Mouse (Mus musculus) left cerebral cortex, adult 18-20 months (tissue): ENCODE results near the gene 1700086D15Rik. TPM values are rescaled to one million over a fixed set of nuclear protein-coding genes. Genes with fewer than 3 reads are reported as not detected.

Experiments
- DNase-seq, 2 experiments: peaks; one replicate each; pipeline ENCODE4 v3.0.0; 2021 to 2022; ENCODE audit warnings: low spot score in 2 of 2, mixed read lengths in 1 of 2
- total RNA-seq, 2 experiments: library from RNA; stranded (reverse); gene quantifications; 2 replicates each; pipeline ENCODE4 v1.2.3; 2021

1700086D15Rik gene
- total RNA-seq, 2 experiments from 2014 or later = 2.5 TPM

DNA sequence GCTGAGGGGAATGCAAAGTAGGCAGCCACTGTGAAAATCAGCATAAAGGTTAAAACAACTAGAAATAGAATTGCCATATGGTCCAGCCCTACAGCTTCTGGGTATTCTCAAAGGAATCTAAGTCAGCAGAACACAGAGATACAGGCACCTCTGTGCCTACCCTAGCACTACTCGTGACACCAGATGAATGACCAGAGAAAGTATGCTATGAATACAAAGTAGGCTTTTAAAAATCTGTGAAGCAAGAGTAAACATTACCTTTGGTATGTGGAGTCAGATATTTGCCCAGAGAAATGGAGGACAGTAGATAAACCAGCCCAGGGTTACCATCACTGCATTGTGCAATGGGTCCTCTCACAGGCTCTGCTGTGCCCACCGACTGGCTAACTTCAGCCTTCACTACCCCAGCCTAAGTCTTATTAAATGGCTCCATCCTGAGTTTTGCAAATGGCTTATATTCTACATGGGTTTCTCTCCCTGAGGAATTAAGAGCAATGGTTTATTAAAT, 22.5 kb downstream of the 1700086D15Rik start:
- no peak for DNase-seq

DNA sequence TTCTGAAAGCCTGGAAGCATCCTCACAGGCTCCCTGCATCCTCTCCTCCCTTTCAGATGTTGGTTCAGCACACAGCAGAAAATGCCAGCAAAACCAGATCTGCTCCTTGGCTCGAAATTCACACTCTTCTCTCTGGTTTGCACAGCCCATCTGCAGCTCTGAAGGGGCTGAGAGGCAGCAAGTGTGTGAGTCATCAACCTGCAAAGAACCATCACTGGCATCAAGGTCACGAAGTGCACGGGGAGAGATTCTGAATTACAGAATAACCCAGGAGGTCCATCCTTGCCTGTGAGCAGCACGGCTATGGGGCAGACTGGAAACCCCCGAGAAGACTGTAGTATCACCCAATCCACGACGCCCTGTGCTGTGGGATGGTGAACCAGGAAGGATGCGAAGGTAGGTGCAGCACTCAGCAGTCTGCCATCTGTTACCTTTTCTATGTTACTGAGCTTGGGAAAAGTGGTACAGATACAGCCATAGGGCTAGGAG, 24.4 kb downstream of the 1700086D15Rik start:
- DNase-seq = peak; percentile 36 to 69

DNA sequence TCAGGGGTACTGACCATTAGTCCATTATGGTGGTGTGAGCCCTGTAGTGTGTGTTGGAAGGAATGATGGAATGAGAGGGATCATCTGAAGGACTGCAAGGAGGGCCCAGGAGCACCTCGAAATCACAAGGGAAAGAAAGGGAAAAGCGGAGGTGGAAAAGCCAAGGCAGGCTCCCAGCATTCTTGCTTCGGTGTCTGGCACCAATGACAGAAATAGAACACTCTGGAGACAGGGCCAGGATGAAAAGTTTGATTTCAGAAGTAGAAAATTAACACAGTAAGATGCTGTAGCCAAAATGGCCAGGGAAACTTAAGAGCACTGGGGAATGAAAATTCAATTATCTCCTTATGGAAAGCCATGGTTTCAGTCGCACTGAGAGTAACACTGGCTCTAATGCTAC, 26.0 kb downstream of the 1700086D15Rik start:
- peak in 1 of 2 experiments; percentile 32 for DNase-seq

DNA sequence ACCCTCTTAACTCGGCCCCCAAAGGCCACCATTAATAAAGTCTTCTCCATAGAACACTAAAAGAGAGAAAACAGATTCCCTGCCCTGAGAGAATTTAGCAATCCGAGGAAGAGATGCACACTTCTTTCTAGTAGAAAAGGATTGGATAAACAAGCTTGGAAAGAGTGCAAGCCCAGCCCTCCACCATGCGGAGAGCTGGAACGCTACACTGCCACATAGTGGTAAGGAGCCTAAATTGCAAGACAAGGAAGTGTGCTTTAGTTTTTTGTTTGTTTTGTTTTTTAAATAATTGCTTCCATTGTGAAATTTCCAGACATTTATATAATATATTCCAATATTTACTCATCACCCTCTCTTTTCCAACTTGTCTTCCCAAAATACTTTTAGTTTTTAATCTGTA, 30.6 kb downstream of the 1700086D15Rik start:
- DNase-seq = no peak

DNA sequence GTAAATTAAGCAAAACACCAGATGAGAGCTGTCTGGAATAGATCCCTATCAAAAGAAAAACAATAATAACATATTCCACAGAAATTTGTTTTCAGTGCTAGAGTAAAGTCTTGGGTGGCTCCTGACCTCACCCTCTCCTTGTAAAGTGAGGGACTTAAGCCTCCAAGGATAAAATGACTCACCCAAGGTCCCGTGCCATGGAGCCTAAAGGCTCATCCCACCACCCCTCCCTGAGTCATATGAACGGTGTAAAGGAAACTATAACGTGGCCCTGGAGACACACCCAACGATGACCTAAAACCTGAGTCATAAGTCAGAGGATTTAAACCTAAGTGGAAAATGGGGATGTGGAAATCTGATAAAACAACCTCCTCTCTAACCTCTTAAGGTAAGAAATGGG, 31.0 kb downstream of the 1700086D15Rik start:
- no peak for DNase-seq

DNA sequence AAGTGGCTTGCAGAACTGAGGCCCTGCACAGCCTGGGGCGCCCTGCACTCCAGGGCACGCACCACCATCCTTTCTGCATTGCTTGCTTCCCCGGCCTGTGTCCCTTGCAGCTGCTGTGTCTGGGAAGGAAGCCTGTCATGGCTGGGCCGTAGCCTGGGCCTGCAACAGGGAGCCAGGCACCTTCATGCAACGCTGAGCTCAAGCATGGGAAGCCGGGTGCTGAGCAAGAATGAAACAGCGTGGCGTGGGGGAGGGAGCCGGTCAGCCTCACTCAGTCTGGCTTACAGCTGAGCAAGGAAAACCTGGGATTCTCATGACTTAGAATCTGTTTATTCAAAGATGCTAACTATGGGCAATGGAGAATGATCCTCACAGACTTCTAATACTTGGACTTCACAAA, 33.1 kb downstream of the 1700086D15Rik start:
- peak; percentile 52 to 61 for DNase-seq

DNA sequence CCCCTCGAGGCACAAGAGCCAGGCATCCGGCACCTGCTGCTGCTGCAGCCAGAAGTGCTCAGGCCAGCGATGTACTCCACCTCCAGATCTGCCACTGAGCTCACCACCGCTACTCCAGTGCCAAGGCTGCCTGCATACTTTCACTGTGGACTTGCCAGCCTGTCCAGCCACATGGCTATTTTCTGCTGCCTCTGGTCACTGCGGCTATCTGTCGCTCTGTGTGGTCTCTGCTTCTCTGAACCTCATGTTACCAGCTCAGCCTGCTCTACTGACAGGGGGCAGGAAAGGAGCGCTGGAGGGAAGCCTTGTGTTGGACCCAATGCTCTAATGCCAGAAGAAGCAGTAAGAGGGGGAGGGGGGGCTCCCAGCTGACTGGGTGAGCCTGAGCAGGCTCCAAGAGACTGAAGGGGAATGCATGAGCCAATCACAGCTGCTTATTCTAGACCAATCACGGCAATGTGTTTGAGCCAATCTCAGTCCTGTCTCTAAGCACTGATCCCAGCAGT, 34.7 kb downstream of the 1700086D15Rik start:
- no peak for DNase-seq

DNA sequence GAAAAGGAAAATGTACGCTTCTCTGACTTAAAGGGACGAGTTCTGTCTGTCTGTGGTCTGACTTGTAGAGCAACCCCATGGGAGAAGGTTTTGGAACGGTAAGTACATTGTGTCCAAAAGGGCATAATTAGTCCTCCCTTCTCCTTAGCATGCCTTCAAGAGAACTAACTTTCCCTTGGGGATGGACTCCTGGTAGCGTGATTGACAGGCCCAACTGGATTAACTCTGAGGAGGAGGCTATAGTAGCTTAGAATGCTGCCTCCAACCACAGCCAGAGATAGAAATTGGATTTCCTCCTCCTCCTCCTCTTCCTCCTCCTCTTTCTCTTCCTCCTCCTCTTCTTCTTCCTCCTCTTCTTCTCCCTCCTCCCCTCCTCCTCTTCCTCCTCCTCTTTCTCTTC, 39.4 kb downstream of the 1700086D15Rik start:
- no peak for DNase-seq

DNA sequence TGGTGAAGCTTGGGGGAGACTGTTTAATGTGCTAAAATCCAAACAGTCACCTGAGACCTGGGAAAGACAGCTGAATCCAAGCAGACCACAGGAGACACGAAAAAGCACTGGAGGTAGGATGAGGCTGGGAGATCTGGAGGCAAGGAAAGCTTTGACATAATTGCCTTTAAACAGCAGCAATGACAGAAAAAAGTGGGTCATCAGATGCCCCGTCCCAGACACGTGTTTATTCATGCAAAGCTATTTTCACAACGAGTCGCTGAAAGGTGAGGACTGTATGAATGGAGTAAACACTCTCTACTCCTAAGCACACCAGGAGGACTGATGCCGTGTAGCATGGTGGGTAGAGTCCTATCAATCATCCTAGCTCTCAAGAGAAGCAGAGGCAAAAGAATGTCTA, 43.9 kb downstream of the 1700086D15Rik start:
- DNase-seq = no peak

DNA sequence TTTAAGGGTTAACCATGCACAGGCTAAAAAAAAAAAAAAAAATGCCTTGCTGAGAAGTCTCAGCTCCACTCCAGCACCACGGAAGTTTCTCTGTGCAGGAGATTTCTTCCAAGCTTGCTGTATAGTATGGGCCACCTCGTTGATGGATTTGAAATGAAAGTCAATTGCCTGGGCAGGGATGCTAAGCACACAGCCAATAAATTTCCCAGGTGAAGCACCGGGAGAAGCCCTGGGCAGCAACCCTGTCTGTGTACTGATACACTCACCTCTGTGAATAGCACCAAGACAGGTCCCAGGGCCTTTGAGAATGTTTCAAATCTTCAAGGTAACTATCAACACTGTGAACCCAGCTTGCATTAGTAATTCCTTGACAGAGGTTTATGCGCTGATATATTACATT, 47.6 kb downstream of the 1700086D15Rik start:
- no peak for DNase-seq

DNA sequence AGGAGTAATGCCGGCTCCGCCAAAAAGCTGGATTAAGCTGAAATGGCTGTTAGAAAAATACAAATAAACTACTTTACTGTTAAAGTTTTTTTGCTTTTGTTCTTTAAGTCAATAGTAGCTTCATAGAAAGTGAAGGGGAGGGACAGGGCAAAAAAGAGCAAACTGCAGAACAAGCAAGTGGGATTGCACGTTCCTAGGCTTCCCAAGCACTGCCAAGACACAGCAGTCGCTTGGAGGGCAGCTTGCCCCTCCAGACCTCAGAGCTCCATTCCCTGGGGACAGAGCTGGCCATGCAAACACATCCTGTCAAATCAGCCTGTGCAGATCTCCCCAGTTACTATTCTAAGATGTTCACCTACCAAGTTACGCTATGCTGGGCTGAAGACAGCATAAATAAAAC, 48.0 kb downstream of the 1700086D15Rik start:
- DNase-seq = no peak

DNA sequence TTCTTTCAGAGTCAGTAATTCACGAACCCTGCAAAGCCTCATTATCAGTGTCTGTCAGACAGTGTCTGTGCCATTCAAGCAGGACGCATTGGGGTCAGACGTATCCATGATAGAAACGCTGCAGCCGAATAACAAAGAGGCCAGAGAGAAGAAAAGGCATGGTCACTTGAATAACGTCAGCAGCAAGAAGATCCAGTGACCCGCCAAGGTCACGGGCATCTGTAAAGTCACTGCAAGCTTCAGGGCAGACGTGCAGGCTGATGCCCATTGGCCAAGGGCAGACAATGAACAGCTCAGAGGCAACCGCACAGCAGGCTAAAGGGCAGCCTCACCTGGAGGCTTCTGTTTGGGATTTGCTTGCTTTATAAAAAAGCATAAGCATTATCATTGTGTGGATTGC, 49.6 kb downstream of the 1700086D15Rik start:
- no peak for DNase-seq

DNA sequence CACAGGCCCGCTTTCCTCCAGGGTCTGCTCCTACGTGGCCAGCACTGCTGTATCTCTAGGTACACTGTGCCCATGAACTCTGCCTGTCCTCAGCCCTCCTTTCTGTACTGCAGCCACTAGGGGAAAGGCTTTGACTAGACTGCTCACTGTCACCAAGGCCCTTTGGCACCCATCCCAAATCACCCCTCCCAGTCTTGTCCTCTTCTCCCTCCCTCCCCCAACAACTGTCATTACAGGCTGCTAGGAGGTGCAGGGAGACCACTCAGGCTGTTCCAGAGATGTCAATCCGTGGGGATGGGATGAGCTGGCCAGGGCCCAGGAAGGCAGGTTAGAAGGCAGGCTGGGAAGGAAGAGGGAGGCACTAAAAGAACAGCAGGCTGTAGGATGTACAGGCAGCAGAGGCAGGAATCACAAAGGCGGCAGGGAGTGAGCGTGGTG, 51.9 kb downstream of the 1700086D15Rik start:
- peak in 1 of 2 experiments; percentile 27 for DNase-seq

DNA sequence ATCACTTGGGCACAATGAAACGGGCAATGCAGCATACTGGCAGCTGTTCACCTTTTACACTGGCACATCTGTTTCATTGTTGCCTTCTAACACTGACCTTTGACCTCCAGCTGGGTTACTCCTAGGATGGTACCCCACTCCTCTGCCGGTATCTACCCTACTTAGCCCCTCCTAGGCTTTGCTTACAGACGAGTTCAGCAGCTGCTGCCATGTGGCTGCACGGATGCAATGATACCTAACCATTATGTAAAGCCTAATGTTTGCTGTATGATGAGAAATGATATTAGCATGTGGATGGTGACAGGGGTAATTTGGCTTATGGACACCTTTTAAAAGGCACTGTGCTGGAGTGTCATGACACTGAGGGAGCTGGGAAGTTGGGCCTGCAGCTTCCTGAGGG, 52.5 kb downstream of the 1700086D15Rik start:
- no peak for DNase-seq

DNA sequence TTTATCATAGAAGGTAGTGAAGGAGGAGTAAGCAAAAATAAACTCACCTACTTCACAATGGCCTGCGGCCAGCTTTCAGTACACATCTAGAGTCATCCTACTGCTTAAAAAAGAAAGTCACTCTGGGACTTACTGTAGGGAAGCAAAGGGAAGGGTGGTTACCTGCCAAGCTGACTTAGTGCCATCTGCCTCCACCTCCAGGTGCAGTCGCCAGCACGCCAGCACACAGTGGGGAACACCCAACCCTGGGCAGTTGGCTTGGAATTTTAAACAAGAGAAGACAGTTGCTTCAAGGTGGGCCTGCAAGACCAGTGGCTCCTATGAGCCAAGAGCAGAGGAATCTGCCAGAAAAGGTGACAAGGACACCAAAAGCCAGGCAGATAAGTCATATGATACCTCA, 55.6 kb downstream of the 1700086D15Rik start:
- DNase-seq = no peak

Other genes with a start within 250 kb of the 1700086D15Rik start
- 10 to 100 TPM; 25.6 to 29.4 TPM for gene Elac2, start 180.9 kb downstream of the 1700086D15Rik start, total RNA-seq
- 100 to 1,000 TPM; 139 to 154 TPM for gene Arhgap44, start 3.1 kb upstream of the 1700086D15Rik start, total RNA-seq
- gene Myocd, start 110.1 kb upstream of the 1700086D15Rik start, total RNA-seq = 1 to 10 TPM in 1 of 2 experiments, under 1 TPM in 1; 0.49 to 1.0 TPM